Mouse (Mus musculus): Measurements from ENCODE around the gene Sh3d19.

The Sh3d19 gene

GRCm38 (mm10) chr3:86028658-86029375 lies 57.9 kb downstream of the Sh3d19 start:
- no peak for DNase-seq (ENCODE audit: low spot score)

DNA sequence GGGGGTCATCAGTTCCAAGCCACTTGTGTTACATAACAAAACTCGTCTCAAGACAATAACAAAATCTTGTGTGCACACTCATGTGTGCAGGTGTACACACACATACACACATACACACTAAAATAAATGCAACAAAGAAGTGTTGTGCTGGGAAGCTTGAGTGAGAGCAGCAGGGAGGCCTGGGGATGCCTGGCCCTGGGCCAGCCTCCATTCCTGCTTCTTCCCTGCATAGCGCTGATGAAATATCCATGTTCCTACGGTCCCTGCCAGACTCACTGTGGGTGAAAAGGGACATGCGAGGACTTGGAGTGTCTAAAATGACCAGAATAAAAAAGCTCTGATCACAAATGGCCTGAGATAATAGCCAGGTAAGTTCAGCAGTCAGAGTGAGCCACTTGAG lies 59.7 kb downstream of the Sh3d19 start:
- DNase-seq (ENCODE audit: low spot score): no peak

DNA sequence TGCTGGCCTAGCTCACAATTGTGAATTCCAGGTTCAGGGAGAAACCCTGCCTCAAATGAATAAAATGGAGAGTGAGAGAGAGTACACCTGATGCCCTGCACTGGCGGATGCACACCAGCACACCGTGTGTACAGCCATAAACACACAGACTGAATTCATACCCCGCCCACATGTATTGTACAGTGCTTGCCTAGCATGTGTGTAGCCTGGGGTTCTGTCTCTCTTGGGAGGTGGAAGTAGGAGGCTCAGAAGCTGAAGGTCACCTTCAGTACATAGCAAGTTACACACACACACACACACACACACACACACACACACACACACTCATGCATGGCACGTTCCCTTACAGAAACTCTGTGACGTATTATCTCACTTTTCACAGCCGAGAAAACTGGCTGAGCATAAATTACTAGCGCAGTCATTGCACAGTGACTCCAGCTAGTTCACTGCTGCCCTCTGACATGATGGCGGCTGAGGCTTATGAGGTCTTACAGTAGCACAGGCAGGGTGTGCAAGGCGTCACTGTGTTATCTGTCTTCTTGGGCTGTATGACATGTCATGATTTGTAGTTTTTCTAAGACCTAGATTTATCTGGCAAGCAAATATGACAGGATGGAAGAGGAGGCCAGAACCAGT lies 62.7 kb downstream of the Sh3d19 start:
- DNase-seq (ENCODE audit: low spot score): no peak

- DNase-seq (ENCODE audit: low spot score): no peak
Measured at GRCm38 (mm10) chr3:86037926-86038484, 67.1 kb downstream of the Sh3d19 start.

DNA sequence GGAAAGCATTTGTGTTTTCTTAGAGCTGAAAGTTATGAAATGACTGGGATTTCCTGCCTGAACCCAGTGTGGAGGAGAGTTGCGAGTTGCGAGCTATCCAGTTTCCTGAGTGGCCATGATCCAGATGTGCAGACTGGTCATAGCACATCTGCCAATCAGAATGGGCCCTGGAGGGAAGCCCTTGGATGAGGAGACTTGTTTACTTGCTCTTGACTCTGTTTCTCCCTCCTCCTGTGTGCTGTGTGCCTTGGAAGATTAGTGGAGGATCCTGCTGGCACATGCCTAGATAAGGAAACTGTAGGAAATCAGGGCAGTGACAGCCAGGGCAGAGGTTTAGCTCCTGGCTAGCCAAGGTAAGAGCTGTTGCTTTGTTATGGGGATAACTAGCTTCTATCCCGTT lies 67.7 kb downstream of the Sh3d19 start:
- DNase-seq (ENCODE audit: low spot score): no peak

GRCm38 (mm10) chr3:86040286-86041201 lies 69.6 kb downstream of the Sh3d19 start:
- no peak for DNase-seq (ENCODE audit: low spot score)

DNA sequence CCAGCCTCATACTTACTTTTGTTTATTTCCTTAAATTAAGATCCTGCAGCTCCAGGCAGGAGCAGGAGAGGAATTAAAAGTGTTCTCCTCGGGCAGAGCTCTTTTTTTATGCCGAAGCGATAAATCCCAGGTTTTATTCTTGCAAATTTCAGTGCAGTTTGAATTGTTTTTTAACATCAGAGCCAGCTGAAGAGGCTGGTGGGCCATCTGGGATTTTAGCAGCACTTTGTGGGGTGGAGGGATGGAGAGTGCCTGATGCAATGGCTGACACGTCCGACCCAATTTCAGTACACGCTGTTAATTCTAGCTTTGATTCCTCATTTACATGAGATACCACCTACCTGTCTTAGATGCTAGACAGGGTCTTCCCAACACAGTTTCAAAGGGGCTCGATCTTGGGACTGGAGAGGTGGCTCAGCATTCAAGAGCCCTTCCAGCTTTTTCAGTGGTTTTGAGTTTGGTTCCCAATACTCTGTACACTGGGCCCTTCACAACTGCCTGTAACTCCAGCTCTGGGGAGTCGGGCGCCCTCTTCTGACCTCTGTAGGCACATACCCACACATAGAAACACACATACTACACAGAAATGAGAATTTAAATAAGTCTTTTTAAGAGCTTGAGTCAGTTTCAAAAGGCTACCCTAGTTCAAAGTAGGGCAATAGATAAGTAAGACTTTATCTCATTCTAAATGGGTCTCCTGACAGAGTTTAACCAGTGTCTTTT lies 76.9 kb downstream of the Sh3d19 start:
- no peak for DNase-seq (ENCODE audit: low spot score)

GRCm38 (mm10) chr3:86049041-86049440 lies 78.1 kb downstream of the Sh3d19 start:
- DNase-seq (ENCODE audit: low spot score): no peak

DNA sequence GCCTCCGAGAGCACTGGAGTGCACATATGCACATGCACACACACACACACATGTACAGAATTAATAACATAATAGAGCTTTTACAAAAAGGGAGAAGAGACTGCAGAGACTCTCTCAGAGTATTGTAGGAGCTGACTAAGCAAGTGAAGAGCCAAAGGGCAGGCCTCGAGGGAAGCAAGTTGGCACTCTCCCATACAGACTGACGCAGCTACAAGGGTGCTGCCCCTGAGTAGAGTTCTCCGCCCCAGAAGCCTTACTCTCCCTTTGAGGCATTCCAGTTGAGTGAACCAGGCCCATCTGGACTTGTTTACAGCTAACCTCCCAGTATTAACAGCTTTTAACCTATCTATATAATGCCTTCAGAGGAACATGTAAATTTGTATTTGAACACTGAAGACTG lies 85.8 kb downstream of the Sh3d19 start:
- no peak for DNase-seq (ENCODE audit: low spot score)

DNA sequence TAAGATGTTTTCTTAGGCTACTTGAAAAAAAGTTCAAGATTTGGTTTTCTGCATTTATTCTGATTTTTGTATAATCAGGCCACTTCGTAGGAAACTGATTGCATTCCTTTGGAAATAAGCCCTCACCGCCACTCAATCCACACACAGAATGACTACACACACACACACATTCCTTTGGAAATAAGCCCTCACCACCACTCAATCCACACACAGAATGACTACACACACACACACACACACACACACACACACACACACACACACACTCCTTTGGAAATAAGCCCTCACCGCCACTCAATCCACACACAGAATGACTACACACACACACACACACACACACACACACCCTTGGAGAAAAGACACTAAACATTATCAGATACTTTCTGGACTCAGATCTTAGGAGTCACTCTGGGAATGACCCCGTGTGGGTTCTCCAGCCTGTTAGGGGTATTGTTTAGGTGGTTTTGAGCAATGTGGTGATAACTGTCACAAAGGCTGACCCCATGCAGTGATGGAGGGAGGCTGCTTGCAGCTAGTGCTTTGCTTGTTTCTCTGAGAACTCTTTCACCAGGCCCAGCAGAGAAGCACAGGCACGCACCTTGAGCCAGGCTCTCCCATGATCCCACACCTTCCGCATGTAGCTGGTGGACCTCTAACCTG lies 86.7 kb downstream of the Sh3d19 start:
- DNase-seq (ENCODE audit: low spot score): no peak

- no peak for DNase-seq (ENCODE audit: low spot score)
Measured at GRCm38 (mm10) chr3:86069646-86070250, 98.8 kb downstream of the Sh3d19 start.

GRCm38 (mm10) chr3:86070799-86071198 lies 99.9 kb downstream of the Sh3d19 start:
- no peak for DNase-seq (ENCODE audit: low spot score)

DNA sequence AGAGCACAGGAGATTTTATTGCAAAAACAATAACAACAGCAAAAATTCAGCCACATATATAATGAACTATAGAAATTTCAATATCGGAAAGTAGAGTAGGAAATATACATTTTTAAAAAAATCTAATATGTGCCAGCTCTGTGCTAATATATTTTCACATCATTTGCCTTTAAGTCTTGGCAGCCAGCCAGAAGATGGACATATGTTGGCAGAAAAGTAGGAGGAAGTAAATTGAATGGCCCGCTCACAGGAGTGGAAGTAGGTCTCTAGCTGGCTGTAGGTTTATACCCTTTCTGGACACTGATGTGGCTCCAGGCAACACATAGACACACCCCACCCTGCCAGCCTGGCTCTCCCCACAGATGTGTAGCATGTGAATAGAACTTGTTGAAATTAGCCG lies 101.2 kb downstream of the Sh3d19 start:
- no peak for DNase-seq (ENCODE audit: low spot score)

DNA sequence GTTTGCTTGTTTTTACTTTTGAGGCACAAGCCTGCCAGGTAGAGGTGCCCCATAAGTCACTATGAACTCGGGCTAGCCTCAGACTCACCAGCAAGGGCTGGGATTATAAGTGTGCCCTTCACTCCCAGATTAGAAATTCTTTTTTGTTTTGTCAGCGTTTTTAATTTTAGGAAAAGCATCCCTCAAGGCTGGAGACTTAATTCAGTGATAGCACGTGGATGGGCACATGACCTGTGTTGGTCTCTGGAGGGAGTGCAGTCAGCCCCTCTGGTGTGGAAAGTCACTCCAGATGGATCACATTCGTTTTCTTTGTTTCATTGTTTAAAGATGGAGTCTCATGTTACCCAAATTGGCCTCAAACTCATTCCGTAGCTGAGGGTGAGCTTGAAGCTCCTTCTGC lies 102.0 kb downstream of the Sh3d19 start:
- DNase-seq (ENCODE audit: low spot score): no peak

DNA sequence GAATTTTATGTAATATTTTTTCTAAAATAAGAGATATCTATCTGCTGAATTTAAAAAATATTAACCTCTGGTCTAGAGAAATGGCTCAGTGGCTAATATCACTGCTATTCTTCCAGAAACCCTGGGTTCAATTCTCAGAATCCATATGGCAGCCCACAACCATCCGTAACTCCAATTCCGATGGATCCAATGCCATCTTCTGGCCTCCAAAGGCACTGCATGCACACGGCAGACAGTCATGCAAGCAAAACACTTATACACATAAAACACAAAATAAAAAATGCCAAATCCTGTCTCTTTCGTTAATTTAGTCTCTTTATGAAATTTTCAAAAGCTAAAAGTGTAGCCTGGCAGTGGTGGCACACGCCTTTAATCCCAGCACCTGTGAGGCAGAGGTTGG lies 104.7 kb downstream of the Sh3d19 start:
- no peak for DNase-seq (ENCODE audit: low spot score)

- DNase-seq (ENCODE audit: low spot score): no peak
Measured at GRCm38 (mm10) chr3:86076511-86077283, 105.8 kb downstream of the Sh3d19 start.

- no peak for DNase-seq (ENCODE audit: low spot score)
Measured at GRCm38 (mm10) chr3:86083051-86083450, 112.1 kb downstream of the Sh3d19 start.

DNA sequence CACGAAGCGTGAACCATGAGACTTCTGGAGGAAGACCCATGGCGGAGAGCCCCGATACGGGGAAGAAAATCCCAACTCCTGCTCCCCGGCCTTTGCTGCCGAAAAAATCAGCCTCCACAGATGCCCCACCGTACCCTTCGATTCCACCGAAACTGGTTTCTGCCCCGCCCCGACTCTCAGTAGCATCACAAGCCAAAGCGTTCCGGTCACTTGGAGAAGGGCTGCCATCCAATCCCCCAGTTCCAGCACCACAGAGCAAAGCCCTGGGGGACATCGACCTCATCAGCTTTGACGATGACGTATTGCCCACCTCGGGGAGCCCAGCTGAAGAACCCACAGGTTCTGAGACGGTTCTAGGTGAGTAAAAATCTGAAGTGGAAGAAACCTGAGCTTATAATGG lies 114.1 kb downstream of the Sh3d19 start:
- DNase-seq (ENCODE audit: low spot score): no peak

DNA sequence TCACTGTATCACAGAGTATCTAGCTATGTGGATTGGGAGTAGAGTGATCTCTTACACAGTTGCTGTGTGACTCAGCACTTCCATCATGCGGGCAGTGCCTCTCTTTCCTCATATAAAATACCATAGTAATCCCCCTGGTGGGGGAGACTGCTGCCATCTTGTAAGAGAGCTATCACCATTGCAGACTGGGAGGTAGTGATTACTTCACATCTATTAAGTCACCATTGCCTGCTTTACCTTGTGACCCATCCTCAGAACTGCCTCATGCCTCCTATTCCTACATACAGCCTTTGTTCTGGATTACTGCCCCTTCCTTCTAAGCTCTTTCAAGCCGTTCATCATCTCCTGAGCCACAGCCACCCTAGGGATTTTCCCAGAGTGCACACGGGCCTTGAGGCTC lies 117.0 kb downstream of the Sh3d19 start:
- no peak for DNase-seq (ENCODE audit: low spot score)

DNA sequence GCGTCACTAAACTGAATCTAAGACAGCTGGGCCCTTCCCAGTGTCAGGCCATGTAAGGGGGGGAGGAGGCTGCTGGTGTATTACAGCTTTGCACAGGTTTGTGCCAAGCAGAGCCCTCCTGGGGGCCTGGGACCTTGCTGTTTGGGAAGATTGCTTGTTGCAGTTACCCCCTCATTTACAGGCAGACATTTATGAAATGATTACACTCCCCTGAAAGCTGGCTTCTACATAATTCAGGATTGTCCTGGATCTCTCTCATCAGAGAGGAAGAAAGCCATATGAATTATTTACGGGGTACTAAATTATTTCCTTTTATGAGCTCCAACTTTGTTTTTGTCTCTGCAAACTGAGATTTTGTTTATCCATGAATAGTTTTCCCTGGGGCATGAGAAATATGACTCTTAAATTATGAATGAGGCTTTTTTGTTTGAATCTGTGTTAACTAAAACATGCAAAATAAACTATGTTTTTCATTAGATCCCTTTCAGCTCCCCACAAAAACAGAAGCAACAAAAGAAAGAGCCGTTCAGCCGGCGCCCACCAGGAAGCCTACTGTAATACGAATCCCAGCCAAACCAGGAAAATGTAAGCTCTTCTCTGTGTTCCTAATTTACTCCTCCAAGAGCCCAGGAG lies 122.4 kb downstream of the Sh3d19 start:
- DNase-seq (ENCODE audit: low spot score): no peak

All from layer of hippocampus, adult 9-10 months (tissue).